Mouse (Mus musculus) spleen, adult 2 months (tissue): Measurements from ENCODE around the gene Tgfb1i1. TPM values are rescaled to one million over a fixed set of nuclear protein-coding genes. Genes with fewer than 3 reads are reported as not detected.
A peak's percentile ranks its signal among the peaks of the same experiment; 100 is the strongest.

Experiments
- DNase-seq, 2 experiments: peaks; one replicate each; pipeline versions ENCODE4 v3.0.0 to v3.0.0-alpha.2; 2012 to 2021; ENCODE audit warnings: low spot score in 2 of 2, low read depth in 1 of 2
- H3K27ac ChIP-seq: fragments of 200-500 bp; 2 replicates; pipeline ENCODE4 v1.5.1; 2012; ENCODE audit warnings: low read length, inconsistent platforms; ENCODE audit not compliant: insufficient read depth
- H3K27me3 ChIP-seq: fragments of 200-500 bp; 2 replicates; pipeline ENCODE4 v1.6.1; 2012; ENCODE audit warnings: mild to moderate bottlenecking, moderate library complexity, low read length, inconsistent platforms; ENCODE audit not compliant: control insufficient read depth, insufficient read depth
- H3K36me3 ChIP-seq: fragments of 200-500 bp; 2 replicates; pipeline ENCODE4 v1.6.1; 2012; ENCODE audit warnings: mild to moderate bottlenecking, low read length, inconsistent platforms; ENCODE audit not compliant: control insufficient read depth, insufficient read depth
- H3K4me1 ChIP-seq: fragments of 200-500 bp; 2 replicates; pipeline ENCODE4 v1.6.1; 2011; ENCODE audit warnings: inconsistent platforms; ENCODE audit not compliant: control insufficient read depth, insufficient read depth, insufficient read length
- H3K4me3 ChIP-seq: fragments of 200-500 bp; 2 replicates; pipeline ENCODE4 v1.5.1; 2011; ENCODE audit warnings: mild to moderate bottlenecking, inconsistent platforms; ENCODE audit not compliant: insufficient read depth, insufficient read length; ENCODE audit errors: extremely low read depth
- CTCF ChIP-seq: fragments of 200-500 bp; IDR thresholded peaks from 2 replicates; pipeline ENCODE4 v1.5.1; 2011; ENCODE audit warnings: mild to moderate bottlenecking, inconsistent platforms; ENCODE audit not compliant: insufficient read depth, insufficient read length, insufficient replicate concordance; ENCODE audit errors: extremely low read depth
- POLR2A ChIP-seq: fragments of 200-500 bp; IDR thresholded peaks from 2 replicates; pipeline ENCODE4 v1.6.1; 2011; ENCODE audit warnings: low read depth, low read length, inconsistent platforms
- WGBS: fragments of 180-500 bp; shearing (Covaris S2); methylation state at CpG from one replicate; pipeline ENCODE4 v1.1.7; 2018; 5-methylcytosine and 5-hydroxymethylcytosine counted together
- polyA plus RNA-seq: library from polyadenylated mRNA; depleted of rRNA; stranded (reverse); fragments of >200 nt; gene quantifications from 2 replicates; pipeline ENCODE4 v1.2.3, GENCODE M21; 2012

Gene Tgfb1i1
- polyA plus RNA-seq, 1 experiment = 33.8 TPM

DNA sequence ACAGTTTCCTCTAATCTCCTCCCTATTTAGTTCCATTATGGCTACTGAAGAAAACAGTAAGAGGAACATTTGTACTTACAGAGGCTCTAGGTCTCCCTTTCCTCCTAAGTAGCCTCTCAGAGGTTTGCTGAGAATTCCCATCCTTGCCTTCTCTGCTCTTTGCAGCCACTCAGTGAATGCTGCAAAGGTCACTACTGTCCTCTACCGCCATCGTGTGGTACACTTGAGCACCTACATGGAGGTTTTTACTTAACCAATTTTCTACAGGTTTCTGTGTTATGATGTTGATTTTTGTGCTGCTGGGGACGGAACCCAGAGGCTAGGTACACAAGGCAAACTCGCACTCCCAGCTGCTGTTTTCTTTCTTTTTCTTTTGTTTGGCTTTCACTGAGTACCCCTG is 38.4 kb upstream of the Tgfb1i1 start:
- peak; percentile 69; the same call in 1 of the 2 replicates for TF ChIP-seq CTCF
- no peak for TF ChIP-seq POLR2A
- whole genome bisulfite sequencing = 9% methylated on average over 4 of the region's 4 CpGs
- peak; percentile 29 to 52 for DNase-seq
- Histone ChIP-seq H3K4me1 (no peaks in the 10 kb centered on the region; the same call in 1 of the 2 replicates), H3K27ac (no peak overlapping the region), H3K4me3 (no peak overlapping the region), H3K27me3 (no peaks in the 10 kb centered on the region), H3K36me3 (no peaks in the 10 kb centered on the region)

DNA sequence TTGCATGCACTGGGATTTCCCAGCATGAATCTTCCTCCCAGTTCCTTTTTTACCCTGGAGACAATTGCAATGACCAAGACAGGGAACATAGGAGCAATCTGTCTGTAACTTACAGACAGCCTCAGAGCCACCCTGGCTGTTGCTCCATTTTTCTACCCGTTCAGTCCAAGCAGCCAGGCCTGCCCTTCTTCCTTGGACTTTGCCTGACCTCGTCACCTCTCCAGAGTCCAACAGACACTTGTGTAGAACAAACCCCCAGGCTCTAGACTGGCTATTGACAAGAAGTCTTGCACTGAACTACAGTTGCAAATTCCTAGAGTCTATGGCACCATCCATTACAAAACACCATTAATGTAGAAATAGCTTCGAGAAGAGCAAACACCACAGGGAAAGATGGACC is 36.8 kb upstream of the Tgfb1i1 start:
- Histone ChIP-seq H3K27me3 (no peaks in the 10 kb centered on the region), H3K4me3 (no peak overlapping the region), H3K4me1 (no peaks in the 10 kb centered on the region; the same call in 1 of the 2 replicates), H3K27ac (no peak overlapping the region), H3K36me3 (no peaks in the 10 kb centered on the region)
- no peak for DNase-seq
- 80% methylated on average over 3 of the region's 3 CpGs for WGBS
- TF ChIP-seq CTCF (no peak), POLR2A (no peak)

DNA sequence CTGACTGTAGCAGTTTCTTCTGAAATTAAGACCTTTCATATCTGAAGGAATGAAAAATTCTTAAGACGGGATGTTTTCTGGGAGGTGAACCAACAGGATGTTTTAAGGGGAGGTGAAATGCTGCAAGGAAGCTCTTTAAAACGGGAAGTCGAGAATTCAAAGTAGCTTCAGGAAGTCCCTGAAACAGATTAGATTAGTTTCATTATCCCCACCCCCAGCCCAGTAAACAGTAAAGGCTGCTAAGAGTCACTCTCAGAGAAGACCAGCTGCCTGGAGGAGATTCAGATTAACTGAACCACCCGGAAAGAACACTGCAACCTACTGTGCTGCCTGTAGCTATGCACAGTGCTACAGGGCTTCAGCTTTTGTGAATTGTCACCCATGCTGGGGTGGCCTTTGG is 26.7 kb upstream of the Tgfb1i1 start:
- no peak for DNase-seq
- no peaks in the 10 kb centered on the region for H3K27me3 ChIP-seq
- WGBS = 72% methylated on average over 4 of the region's 4 CpGs
- TF ChIP-seq POLR2A (no peak), CTCF (no peak)
- H3K27ac ChIP-seq = no peak overlapping the region
- H3K4me3 ChIP-seq = no peak overlapping the region
- no peaks in the 10 kb centered on the region for H3K36me3 ChIP-seq
- H3K4me1 ChIP-seq = peaks cover 3% of the 10 kb centered on the region; the same call in 1 of the 2 replicates

DNA sequence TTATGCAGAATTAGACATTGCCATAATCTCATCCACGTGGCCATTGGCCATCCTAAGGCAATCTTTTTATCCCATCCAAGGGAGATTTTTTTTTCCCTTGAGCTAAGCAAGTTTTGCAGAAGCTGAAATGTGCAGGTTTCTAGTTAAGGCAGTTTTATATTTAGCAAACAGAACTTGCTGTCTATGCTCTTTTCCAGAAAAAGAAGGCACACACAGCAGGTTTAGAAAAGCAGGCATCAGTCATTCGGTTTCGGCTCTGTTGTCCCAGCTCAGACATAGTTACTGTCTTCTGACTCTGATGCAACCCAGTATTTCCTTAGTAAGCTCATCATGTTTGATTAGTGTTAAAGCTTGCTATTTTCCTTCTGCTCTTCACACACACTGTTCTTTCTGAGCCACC is 25.7 kb upstream of the Tgfb1i1 start:
- Histone ChIP-seq H3K27me3 (no peaks in the 10 kb centered on the region), H3K4me3 (no peak overlapping the region), H3K36me3 (no peaks in the 10 kb centered on the region), H3K27ac (no peak overlapping the region), H3K4me1 (peaks cover 3% of the 10 kb centered on the region; the same call in 1 of the 2 replicates)
- 87% methylated on average over 3 of the region's 3 CpGs for WGBS
- DNase-seq = no peak
- no peak for TF ChIP-seq POLR2A
- no peak for TF ChIP-seq CTCF

DNA sequence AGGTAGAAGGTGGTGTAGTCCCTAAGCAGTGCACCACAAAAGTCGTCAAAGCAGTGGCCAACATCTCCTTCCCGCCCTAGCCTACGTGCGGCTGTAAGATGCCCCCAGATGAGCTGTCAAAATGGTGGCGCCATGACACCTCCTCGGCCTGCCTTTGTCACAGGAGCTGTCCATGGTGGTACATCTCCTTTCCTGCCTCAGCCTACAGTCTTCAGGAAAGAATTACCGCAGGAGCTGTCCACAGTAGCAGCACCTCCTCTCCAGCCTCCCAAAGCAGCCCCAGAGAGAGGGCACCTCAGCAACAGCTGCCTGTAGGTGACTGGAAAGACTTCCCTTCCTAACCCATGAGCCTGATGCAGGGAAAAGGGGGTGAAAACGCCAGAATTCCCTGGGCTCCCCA is 14.9 kb upstream of the Tgfb1i1 start:
- Histone ChIP-seq H3K4me1 (peaks cover under 1% of the 10 kb centered on the region; the same call in 1 of the 2 replicates), H3K36me3 (no peaks in the 10 kb centered on the region), H3K27ac (no peak overlapping the region), H3K27me3 (no peaks in the 10 kb centered on the region), H3K4me3 (no peak overlapping the region)
- no peak for TF ChIP-seq CTCF
- no peak for TF ChIP-seq POLR2A
- 48% methylated on average over 8 of the region's 8 CpGs for WGBS
- no peak for DNase-seq

DNA sequence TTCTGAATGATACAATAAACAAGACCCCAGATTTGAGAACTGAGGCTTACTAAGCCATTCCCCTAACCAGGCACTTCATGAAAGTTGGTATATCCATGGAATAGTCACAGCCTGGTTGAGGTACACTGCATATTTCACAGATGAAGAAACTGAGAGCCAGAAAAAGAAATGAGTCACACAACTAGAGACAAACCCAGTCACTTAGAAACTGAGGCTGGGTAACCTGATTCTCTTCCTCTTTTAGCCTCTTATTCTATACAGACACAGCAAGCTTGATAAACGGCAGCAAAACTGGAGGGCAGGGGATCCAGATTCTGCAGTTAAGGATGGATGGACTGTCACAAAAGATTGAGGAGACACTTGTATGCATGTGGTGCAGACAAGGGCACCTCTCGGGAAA is 11.8 kb upstream of the Tgfb1i1 start:
- 76% methylated on average over 2 of the region's 2 CpGs for WGBS
- Histone ChIP-seq H3K4me1 (peaks cover 3% of the 10 kb centered on the region; the same call in 1 of the 2 replicates), H3K36me3 (peaks cover under 1% of the 10 kb centered on the region; the same call in 1 of the 2 replicates), H3K27me3 (no peaks in the 10 kb centered on the region), H3K4me3 (no peak overlapping the region), H3K27ac (no peak overlapping the region)
- TF ChIP-seq CTCF (no peak), POLR2A (no peak)
- no peak for DNase-seq

DNA sequence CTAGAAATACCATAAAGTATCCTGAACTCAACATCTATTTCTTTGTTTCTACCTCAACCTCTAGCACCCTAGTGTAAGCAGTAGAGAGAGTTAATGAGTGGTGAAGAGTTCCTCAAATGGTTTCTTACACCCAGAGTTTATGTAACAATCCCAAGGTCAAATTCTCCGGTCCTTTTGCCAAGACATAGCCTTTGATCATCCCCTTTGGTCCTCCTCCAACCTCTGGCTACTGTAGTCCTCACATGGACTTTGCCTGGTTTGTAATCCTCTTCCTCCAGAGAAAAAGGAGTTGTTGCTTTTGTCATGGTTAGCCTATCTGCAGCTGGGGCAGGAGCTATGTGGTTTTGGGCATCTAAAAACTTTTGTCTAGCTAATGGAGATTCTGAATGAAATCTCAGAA is 11.1 kb upstream of the Tgfb1i1 start:
- H3K36me3 ChIP-seq = peaks cover 7% of the 10 kb centered on the region
- H3K4me1 ChIP-seq = peaks cover 3% of the 10 kb centered on the region; the same call in 1 of the 2 replicates
- DNase-seq = no peak
- no peaks in the 10 kb centered on the region for H3K27me3 ChIP-seq
- 83% methylated on average over 1 of the region's 1 CpGs for WGBS
- H3K27ac ChIP-seq = no peak overlapping the region
- no peak overlapping the region for H3K4me3 ChIP-seq
- TF ChIP-seq POLR2A (no peak), CTCF (no peak)
